Mouse (Mus musculus): ENCODE measurements around the gene Olfr782. TPM values are rescaled to one million over a fixed set of nuclear protein-coding genes. Genes with fewer than 3 reads are reported as not detected.
"Not testable (repeated sequence)": the region's sequence is repeated elsewhere in the genome, so short reads cannot be mapped to it uniquely, and the experiment has no call there.

Olfr782 gene
- not detected for total RNA-seq (2021)
- long read RNA-seq, experiment 1, result 0 reads
- long read RNA-seq, experiment 2, result 0 reads

DNA sequence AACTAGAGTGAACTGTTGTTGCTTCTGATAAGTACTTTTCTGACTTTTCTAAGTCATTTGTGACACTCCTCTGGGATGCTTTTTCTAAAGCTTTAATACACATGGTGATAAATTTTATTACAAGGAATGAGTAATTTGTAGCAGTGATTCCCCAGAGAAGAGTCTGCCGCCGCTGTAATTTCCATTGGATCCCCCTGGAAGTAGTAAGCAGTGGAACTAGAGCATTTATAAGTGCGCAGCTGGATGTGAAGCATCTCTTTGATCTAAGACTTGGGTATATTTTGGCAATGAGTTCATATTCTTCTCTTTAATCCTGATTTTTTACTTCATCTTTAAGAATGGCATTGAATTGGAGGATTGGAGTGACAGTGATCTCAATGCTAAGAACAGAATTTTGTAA lies at the start of gene Olfr782:
TSS of gene Olfr782 (plus strand) at position 301 of the 400 bp plus-strand sequence.
- intact Hi-C loops (cut with DNase I; ENCODE audit: low total_unique reads), result no loop called here

DNA sequence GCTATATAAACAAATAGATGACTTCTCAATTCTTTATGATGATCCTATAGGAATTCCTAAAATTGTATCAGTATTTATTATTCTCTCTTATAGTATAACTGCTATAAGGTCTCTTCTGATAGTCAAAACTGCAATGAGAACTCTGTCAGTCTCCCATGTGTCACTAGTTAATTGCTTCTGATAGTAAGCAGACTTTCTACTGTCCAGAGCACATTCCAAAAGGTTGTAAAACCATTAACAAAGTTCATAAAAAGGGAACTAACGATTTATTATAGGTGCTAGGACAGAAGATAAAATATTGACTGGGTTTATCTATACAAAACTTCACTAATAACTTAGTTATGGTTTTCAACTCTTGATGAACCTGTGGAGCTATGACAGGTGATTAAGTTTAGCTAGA lies 35.7 kb upstream of the Olfr782 start:
- intact Hi-C loops (cut with DNase I; ENCODE audit: low total_unique reads); DNase-seq: not testable (repeated sequence)

More for the DNA sequence above, at the start of gene Olfr782:
- no peak for DNase-seq

DNA sequence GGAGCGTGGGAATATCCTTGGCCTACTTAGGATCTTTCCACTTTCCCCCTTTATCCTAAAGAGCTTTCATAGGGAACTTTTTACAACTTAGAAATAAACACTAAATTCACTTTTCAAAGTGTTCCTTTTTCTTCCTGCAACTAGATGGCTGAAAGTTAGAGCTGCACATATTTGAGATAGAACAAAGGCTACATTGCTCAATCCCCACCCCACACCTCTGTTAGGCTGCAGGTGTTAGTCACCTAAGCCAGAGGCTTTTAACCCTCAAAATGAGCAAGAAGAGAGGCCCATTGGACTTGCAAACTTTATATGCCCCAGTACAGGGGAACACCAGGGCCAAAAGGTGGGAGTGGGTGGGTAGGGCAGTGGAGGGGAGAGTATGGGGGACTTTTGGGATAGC lies 35.1 kb upstream of the Olfr782 start:
- intact Hi-C loops (cut with DNase I; ENCODE audit: low total_unique reads); DNase-seq: not testable (repeated sequence)

DNA sequence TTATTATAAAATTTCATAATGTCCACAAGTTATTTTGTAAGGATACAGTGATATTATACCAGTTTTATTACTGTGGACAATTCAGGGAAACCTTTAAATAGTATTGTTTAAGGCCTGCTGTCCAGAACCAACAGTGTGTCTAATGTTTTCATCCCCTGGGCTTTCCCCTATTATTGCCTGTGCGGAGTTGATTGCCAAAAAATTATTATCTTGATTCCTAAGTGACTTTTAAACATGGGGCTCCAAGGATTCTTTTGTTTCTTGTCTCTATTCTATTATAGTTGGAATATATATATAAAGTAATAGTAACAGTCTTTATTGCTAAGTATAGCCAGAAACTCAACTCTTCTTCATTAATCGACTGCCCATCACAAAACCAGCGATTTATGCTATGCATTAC lies 30.8 kb upstream of the Olfr782 start, which contains the start of gene Olfr780:
TSS of gene Olfr780 (plus strand) at position 301 of the 400 bp plus-strand sequence.
- DNase-seq, result no peak
- intact Hi-C loops (cut with DNase I; ENCODE audit: low total_unique reads), result no loop called here

DNA sequence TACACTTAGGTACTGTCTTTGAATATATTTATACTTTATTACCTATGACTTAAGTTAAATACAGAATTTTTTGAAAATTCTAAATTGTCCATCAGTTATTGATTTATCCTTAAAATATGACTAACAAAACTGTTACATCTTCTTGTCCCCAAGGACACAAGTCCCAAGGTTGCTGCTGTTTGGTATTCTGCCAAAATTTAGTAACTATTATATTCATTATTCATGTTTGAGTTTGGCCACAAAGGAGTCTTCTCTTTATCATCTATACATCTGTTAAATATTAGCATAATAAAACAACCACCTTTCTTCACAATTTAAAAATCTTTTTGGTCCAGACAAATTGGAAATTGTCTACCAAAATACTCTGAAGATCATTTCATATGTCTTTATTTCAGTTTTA lies 20.1 kb upstream of the Olfr782 start, which contains the start of gene Olfr781:
TSS of gene Olfr781 (plus strand) at position 301 of the 400 bp plus-strand sequence.
- intact Hi-C loops (cut with DNase I; ENCODE audit: low total_unique reads), result no loop called here

DNA sequence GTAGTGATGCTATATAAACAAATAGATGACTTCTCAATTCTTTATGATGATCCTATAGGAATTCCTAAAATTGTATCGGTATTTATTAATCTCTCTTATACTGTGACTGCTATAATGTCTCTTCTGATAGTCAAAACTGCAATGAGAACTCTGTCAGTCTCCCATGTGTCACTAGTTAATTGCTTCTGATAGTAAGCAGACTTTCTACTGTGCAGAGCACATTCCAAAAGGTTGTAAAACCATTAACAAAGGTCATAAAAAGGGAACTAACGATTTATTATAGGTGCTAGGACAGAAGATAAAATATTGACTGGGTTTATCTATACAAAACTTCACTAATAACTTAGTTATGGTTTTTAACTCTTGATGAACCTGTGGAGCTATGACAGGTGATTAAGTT lies 3.8 kb downstream of the Olfr782 start:
- DNase-seq; intact Hi-C loops (cut with DNase I; ENCODE audit: low total_unique reads): not testable (repeated sequence)

More for the DNA sequence above, 20.1 kb upstream of the Olfr782 start, which contains the start of gene Olfr781:
- DNase-seq, result no peak

DNA sequence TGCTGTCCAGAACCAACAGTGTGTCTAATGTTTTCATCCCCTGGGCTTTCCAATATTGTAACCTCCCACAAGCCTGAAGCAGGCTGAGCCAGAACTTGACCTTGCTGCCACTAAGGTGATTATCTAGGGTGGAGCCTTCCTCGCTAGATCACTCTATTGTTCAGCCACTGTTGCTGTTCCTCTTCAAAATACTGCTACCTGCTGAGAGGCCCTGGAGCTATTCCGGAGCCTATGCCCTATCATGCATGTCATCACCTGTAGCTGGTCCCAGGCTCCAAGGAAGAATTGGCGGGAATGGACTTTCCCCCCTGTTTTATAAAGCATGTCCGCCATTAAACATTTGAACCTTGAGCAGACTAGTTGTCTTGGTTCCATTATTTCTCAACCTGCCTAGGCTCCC lies 7.8 kb downstream of the Olfr782 start:
- intact Hi-C loops (cut with DNase I; ENCODE audit: low total_unique reads); DNase-seq: not testable (repeated sequence)

DNA sequence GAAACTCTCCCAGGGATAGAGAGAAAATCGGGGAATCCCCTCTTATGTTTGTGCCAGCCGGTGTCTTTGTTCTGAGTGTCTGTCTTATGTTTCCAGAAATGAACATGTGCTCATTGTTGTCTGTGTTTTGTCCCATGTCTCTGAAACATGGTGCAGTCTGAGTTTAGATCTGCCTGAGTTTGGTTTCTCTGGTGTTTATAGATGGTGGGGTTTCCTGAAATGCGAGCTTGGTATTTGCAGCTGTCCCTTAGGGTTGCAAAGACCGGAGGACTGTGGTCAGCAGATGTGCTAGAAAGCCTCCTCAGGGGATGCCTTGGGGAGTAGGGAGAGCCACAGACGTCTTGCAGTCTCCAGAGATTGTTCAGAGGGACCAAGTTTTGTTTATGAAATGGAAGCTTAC lies 8.7 kb downstream of the Olfr782 start:
- intact Hi-C loops (cut with DNase I; ENCODE audit: low total_unique reads), result no loop called here
- DNase-seq, result no peak

DNA sequence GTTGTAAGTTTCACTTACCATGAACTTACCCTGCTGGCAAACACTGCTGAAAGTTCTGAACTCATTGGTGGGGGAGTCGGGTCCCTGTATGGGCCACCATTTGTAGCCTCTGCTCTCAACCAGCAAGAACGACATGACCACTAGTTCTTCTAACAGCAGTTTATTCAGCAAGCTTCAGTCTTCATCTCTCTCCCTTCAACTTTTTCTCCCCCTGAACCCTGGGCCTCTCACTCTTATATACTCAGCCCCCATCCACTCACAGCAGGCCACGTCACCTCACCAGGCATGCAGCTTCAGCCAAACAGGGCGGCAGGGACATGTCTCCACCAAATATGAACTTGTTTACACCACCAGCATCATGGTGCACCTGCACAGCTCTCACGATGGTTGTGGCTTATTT lies 25.4 kb downstream of the Olfr782 start:
- DNase-seq; intact Hi-C loops (cut with DNase I; ENCODE audit: low total_unique reads): not testable (repeated sequence)

DNA sequence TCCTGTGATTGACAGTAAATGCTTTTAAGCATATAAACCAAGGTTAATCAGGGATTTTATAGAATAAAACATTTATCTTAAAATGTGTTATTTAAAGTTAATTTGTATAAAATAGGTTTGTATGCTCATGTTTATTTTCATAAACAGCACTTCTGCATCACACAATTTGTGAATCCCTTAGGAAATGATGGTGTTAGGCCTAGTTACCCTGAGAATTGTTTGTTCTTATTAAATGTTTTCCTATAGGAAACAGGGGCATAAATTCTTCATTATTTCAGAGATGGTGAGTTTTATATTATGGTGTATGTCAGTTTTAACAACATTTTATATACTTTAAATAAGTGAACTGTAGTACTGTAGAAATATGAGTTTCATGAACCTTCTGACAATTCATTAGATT lies 35.1 kb downstream of the Olfr782 start, which contains the start of gene Olfr784:
TSS of gene Olfr784 (plus strand) at position 301 of the 400 bp plus-strand sequence.
- no peak for DNase-seq
- intact Hi-C loops (cut with DNase I; ENCODE audit: low total_unique reads), result no loop called here

DNA sequence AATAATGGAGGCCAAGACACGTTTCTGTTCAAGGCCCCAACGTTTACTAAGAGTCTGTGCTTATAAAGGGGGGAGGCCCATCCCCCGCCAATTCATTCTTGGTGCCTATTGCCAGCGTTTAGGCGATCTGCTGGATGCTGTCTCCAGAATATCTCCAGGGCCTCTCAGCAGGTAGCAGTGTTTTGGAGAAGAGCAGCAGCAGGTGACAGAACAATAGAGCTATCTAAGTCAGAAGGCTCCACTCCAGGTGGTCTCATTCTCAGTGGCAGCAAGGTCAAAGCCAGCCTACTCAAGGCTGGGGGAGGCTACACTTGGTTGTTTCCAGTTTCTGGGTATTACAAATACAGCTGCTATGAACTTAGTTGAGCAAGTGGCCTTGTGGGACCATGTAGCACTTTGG lies 52.2 kb downstream of the Olfr782 start:
- intact Hi-C loops (cut with DNase I; ENCODE audit: low total_unique reads), result no loop called here
- no peak for DNase-seq

Other genes with a start within 250 kb of the Olfr782 start
- gene Olfr768, start 249.5 kb upstream of the Olfr782 start, total RNA-seq (2021), result not detected
- not detected for gene Olfr769, start 231.0 kb upstream of the Olfr782 start, total RNA-seq (2021)
- not detected for gene Olfr770, start 209.9 kb upstream of the Olfr782 start, total RNA-seq (2021)
- gene Olfr771, start 184.1 kb upstream of the Olfr782 start, total RNA-seq (2021), result not detected
- not detected for gene Olfr772, start 170.9 kb upstream of the Olfr782 start, total RNA-seq (2021)
- not detected for gene Olfr773, start 161.4 kb upstream of the Olfr782 start, total RNA-seq (2021)
- gene Olfr774, start 112.6 kb upstream of the Olfr782 start, total RNA-seq (2021), result not detected
- gene Olfr775, start 100.4 kb upstream of the Olfr782 start, total RNA-seq (2021), result not detected
- not detected for gene Olfr776, start 89.7 kb upstream of the Olfr782 start, total RNA-seq (2021)
- gene Olfr777, start 77.4 kb upstream of the Olfr782 start, total RNA-seq (2021), result not detected
- not detected for gene Olfr780, start 30.7 kb upstream of the Olfr782 start, total RNA-seq (2021)
- not detected for gene Olfr781, start 20.0 kb upstream of the Olfr782 start, total RNA-seq (2021)
- under 1 TPM in 1 of 2 experiments, not detected in 1; 0.06 TPM for gene Olfr784, start 35.2 kb downstream of the Olfr782 start, total RNA-seq (2021)
- not detected for gene Olfr785, start 56.6 kb downstream of the Olfr782 start, total RNA-seq (2021)
- gene Olfr786, start 78.5 kb downstream of the Olfr782 start, total RNA-seq (2021), result not detected
- gene Olfr787, start 113.0 kb downstream of the Olfr782 start, total RNA-seq (2021), result not detected
- not detected for gene Olfr788, start 122.1 kb downstream of the Olfr782 start, total RNA-seq (2021)
- gene Olfr789, start 135.9 kb downstream of the Olfr782 start, total RNA-seq (2021), result not detected
- gene Olfr790, start 149.6 kb downstream of the Olfr782 start, total RNA-seq (2021), result not detected
- not detected for gene Olfr791, start 172.9 kb downstream of the Olfr782 start, total RNA-seq (2021)
- not detected for gene Olfr792, start 190.3 kb downstream of the Olfr782 start, total RNA-seq (2021)
- gene Olfr794, start 218.8 kb downstream of the Olfr782 start, total RNA-seq (2021), result not detected

Data from gastrocnemius, postnatal 14 days (tissue).